Mouse (Mus musculus): ENCODE results near the gene Gm10401. TPM values are rescaled to one million over a fixed set of nuclear protein-coding genes. Genes with fewer than 3 reads are reported as not detected.

Gene Gm10401
- polyA plus RNA-seq, 1 experiment, result not detected

DNA sequence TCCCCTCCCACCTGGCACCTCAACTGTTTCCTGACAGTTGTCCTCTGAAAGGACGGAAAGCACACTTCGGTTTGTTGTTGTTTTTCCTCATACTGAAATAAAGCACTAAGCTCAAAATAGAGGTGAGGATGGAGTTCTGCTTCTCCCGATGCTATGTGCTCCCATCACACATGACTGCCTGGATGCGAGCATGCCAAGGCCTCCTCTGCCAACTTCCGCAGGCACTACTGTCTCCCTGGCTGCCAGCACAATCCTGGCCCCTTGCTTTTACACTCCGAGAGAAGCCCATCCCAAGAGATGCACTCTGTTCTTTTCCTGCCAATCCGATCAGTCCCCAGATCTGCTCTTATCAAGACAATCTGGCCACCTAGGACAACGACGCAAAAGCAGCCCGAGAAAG lies 45.5 kb upstream of the Gm10401 start:
- no peak for DNase-seq
- TF ChIP-seq CTCF (IDR thresholded peaks at IDR 0.05; ENCODE audit: borderline replicate concordance, control insufficient read depth, extremely low read depth, insufficient read depth, low read length, poor library complexity), result no peak
- TF ChIP-seq POLR2A (IDR thresholded peaks at IDR 0.05; ENCODE audit: control insufficient read depth, extremely low read depth, insufficient read depth, low read length, poor library complexity), result no peak
- Histone ChIP-seq H3K4me3 (ENCODE audit: control insufficient read depth, insufficient read depth, low read length) (no peak overlapping the region), H3K27me3 (ENCODE audit: control insufficient read depth, insufficient read depth, low read length) (no peaks in the 10 kb centered on the region), H3K4me1 (replicated peaks; ENCODE audit: control insufficient read depth, insufficient read depth, low read length) (no peaks in the 10 kb centered on the region), H3K27ac (ENCODE audit: control insufficient read depth, insufficient read depth, low read length) (no peak overlapping the region), H3K36me3 (ENCODE audit: control insufficient read depth, insufficient read depth, low read length) (peaks cover 26% of the 10 kb centered on the region)
- WGBS, result 92% methylated on average over 10 of the region's 10 CpGs

- DNase-seq, result no peak
- Histone ChIP-seq H3K27ac (ENCODE audit: control insufficient read depth, insufficient read depth, low read length) (no peak overlapping the region), H3K4me3 (ENCODE audit: control insufficient read depth, insufficient read depth, low read length) (no peak overlapping the region), H3K36me3 (ENCODE audit: control insufficient read depth, insufficient read depth, low read length) (peaks cover 13% of the 10 kb centered on the region), H3K27me3 (ENCODE audit: control insufficient read depth, insufficient read depth, low read length) (no peaks in the 10 kb centered on the region), H3K4me1 (replicated peaks; ENCODE audit: control insufficient read depth, insufficient read depth, low read length) (no peaks in the 10 kb centered on the region)
- TF ChIP-seq POLR2A (IDR thresholded peaks at IDR 0.05; ENCODE audit: control insufficient read depth, extremely low read depth, insufficient read depth, low read length, poor library complexity) (no peak), CTCF (IDR thresholded peaks at IDR 0.05; ENCODE audit: borderline replicate concordance, control insufficient read depth, extremely low read depth, insufficient read depth, low read length, poor library complexity) (no peak)
- WGBS, result 95% methylated on average over 9 of the region's 9 CpGs
Measured at GRCm38 (mm10) chr5:115142166-115142697, 44.1 kb upstream of the Gm10401 start.

DNA sequence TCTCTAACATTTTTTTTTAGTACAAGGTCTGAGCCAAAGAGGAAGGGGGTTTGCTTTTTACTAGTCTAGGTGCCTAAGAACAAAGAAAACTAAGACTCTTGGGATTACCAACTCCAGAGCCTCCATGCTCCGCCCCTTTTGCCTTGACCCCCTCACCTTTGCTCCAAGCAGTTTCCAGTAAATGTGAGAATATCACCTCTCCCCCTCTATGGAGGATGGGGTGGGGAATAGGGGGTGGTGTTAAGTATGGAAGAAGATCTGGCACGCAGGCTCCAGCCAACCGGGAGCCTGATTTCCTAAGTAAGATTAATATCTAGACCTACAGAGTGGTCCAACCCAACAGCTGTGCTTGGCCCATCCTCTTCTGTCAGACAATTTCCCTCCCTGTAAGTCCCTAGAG lies 42.6 kb upstream of the Gm10401 start:
- no peak for DNase-seq

DNA sequence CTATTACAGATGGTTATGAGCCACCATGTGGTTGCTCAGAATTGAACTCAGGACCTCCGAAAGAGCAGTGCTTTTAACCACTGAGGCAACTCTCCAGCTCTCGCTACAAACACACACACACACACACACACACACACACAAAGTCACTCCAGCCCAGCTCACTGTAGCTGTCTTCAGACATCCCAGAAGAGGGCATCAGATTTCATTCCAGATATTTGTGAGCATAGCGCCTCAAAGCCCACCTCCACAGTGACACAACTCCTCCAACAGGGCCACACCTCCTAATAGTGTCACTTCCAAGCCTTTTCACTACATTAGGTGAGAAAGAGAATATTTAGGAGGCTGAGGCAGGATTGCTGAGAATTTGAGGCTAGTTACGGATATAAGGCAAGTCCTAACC lies 41.0 kb upstream of the Gm10401 start:
- Histone ChIP-seq H3K36me3 (ENCODE audit: control insufficient read depth, insufficient read depth, low read length) (no peaks in the 10 kb centered on the region), H3K4me3 (ENCODE audit: control insufficient read depth, insufficient read depth, low read length) (no peak overlapping the region), H3K27ac (ENCODE audit: control insufficient read depth, insufficient read depth, low read length) (no peak overlapping the region), H3K27me3 (ENCODE audit: control insufficient read depth, insufficient read depth, low read length) (no peaks in the 10 kb centered on the region), H3K4me1 (replicated peaks; ENCODE audit: control insufficient read depth, insufficient read depth, low read length) (peaks cover 2% of the 10 kb centered on the region)
- 89% methylated on average over 4 of the region's 4 CpGs for WGBS
- TF ChIP-seq CTCF (IDR thresholded peaks at IDR 0.05; ENCODE audit: borderline replicate concordance, control insufficient read depth, extremely low read depth, insufficient read depth, low read length, poor library complexity) (no peak), POLR2A (IDR thresholded peaks at IDR 0.05; ENCODE audit: control insufficient read depth, extremely low read depth, insufficient read depth, low read length, poor library complexity) (no peak)
- DNase-seq, result no peak

More for the DNA sequence above, 42.6 kb upstream of the Gm10401 start:
- Histone ChIP-seq H3K27me3 (ENCODE audit: control insufficient read depth, insufficient read depth, low read length) (no peaks in the 10 kb centered on the region), H3K36me3 (ENCODE audit: control insufficient read depth, insufficient read depth, low read length) (no peaks in the 10 kb centered on the region), H3K4me1 (replicated peaks; ENCODE audit: control insufficient read depth, insufficient read depth, low read length) (no peaks in the 10 kb centered on the region), H3K27ac (ENCODE audit: control insufficient read depth, insufficient read depth, low read length) (no peak overlapping the region), H3K4me3 (ENCODE audit: control insufficient read depth, insufficient read depth, low read length) (no peak overlapping the region)
- WGBS, result 83% methylated on average over 3 of the region's 3 CpGs
- no peak for TF ChIP-seq POLR2A (IDR thresholded peaks at IDR 0.05; ENCODE audit: control insufficient read depth, extremely low read depth, insufficient read depth, low read length, poor library complexity)
- TF ChIP-seq CTCF (IDR thresholded peaks at IDR 0.05; ENCODE audit: borderline replicate concordance, control insufficient read depth, extremely low read depth, insufficient read depth, low read length, poor library complexity), result no peak

DNA sequence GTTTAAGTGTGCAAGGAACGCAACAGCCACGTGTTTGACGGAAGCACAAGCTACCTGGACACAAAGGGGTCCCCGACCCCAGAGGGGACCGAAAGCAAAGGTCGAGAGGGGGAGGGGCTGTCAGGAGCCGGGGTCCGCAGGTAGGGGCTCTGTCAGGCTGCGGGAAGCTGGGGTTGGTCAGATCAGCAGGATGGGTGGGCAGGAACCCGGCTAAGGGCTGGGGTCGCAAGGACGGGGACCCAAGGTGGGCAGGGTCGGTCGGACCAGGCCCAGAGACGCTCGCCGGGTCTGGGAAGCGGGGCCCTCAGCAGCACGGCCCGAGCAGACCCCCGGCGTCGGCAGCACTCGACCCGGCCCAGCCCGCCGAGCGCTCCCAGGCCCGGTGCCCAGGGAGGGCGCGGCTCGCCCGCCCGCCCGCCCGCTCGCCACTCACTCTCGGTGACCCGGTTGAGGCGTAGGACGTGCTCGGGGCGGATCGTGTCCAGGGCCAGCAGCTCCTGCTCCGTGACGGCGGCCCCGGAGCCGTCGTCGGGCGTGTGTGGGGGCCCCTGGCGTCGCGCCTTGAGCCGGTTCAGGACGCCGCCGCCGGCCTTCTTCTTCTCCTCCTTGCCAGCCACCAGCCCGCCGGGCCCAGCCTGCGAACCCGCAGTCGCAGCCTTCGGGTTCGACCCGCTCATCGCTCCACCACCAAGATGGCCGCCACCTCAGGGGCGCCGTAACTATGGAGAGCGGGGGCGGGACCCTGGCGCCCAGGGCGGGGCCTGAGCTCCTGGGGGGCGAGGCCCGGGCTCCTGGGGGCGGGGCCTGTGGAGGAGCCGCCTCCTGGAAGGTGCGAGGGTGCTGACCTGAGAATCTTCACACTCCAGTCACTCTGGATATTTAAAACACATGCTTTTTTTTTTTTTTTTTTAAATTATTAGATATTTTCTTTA lies 36.4 kb upstream of the Gm10401 start, which contains the start of gene Unc119b:
Unc119b (minus strand) TSS at position 742 of the 932 bp plus-strand sequence.
- WGBS, result under 1% methylated on average over 81 of the region's 81 CpGs
- Histone ChIP-seq H3K4me1 (replicated peaks; ENCODE audit: control insufficient read depth, insufficient read depth, low read length) (peaks cover 22% of the 10 kb centered on the region), H3K27me3 (ENCODE audit: control insufficient read depth, insufficient read depth, low read length) (no peaks in the 10 kb centered on the region), H3K36me3 (ENCODE audit: control insufficient read depth, insufficient read depth, low read length) (no peaks in the 10 kb centered on the region), H3K27ac (ENCODE audit: control insufficient read depth, insufficient read depth, low read length) (no peak within 1 kb of the TSS), H3K4me3 (ENCODE audit: control insufficient read depth, insufficient read depth, low read length) (peak within 1 kb of the TSS; percentile 90)
- TF ChIP-seq POLR2A (IDR thresholded peaks at IDR 0.05; ENCODE audit: control insufficient read depth, extremely low read depth, insufficient read depth, low read length, poor library complexity), result peak; percentile 40; the same call in 1 of the 2 replicates
- TF ChIP-seq CTCF (IDR thresholded peaks at IDR 0.05; ENCODE audit: borderline replicate concordance, control insufficient read depth, extremely low read depth, insufficient read depth, low read length, poor library complexity), result no peak
- peak; percentile 93 for DNase-seq

DNA sequence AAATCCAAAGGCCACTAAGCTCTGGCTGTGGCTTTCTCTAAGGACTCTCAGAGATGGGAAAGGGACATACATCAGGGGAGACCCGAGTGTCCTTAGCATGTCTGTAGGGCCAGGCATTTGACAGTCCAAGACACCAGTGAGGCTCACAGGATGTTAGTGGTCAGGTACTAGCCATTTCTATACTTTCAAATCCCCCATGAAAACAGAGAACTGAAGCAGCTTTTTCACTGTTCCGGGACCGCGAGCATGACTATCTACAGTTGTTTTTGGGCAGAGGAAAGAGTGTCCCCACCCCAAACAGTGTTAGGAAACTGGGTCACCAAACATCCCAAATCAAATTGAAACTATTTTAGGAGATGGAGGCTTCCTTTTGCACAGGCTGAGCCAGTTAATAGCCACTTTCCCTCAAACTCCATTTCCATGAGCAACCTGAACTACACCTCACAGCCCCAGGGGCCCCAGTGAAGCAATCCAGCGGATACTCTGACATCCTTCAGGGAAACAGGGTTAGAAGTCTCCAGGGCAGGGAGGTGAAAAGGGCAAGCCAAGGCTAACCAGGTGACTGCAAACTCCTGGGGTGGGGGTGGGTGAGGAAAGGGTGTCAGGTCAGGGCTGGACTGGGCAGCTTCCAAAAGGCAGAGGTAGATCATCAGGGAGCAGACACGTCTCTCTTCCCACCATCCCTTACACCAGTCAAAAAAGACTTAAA lies 35.4 kb upstream of the Gm10401 start:
- DNase-seq, result no peak
- Histone ChIP-seq H3K4me1 (replicated peaks; ENCODE audit: control insufficient read depth, insufficient read depth, low read length) (peaks cover 22% of the 10 kb centered on the region), H3K4me3 (ENCODE audit: control insufficient read depth, insufficient read depth, low read length) (peak overlapping the region; percentile 20), H3K36me3 (ENCODE audit: control insufficient read depth, insufficient read depth, low read length) (no peaks in the 10 kb centered on the region), H3K27me3 (ENCODE audit: control insufficient read depth, insufficient read depth, low read length) (no peaks in the 10 kb centered on the region), H3K27ac (ENCODE audit: control insufficient read depth, insufficient read depth, low read length) (peak overlapping the region; percentile 26; the same call in 1 of the 2 replicates)
- WGBS, result 54% methylated on average over 6 of the region's 6 CpGs
- TF ChIP-seq POLR2A (IDR thresholded peaks at IDR 0.05; ENCODE audit: control insufficient read depth, extremely low read depth, insufficient read depth, low read length, poor library complexity) (no peak), CTCF (IDR thresholded peaks at IDR 0.05; ENCODE audit: borderline replicate concordance, control insufficient read depth, extremely low read depth, insufficient read depth, low read length, poor library complexity) (no peak)

Data from thymus, adult 2 months (tissue).